Mouse (Mus musculus): ENCODE measurements at regions not wholly inside any gene's neighbourhood (a gene's known extent, or its start where the extent isn't known, plus 50 kb on each side); places are given as distances from the start of the nearest gene placed in this dataset.

GRCm38 (mm10) chr13:101606184-101606730 is 161.8 kb downstream of the Pik3r1 start:
- Histone ChIP-seq H3K27ac (ENCODE audit: low read length) (no peak overlapping the region), H3K4me3 (ENCODE audit: low read depth, low read length) (no peak overlapping the region), H3K4me2 (replicated peaks; ENCODE audit: low read depth, low read length) (no peak overlapping the region), H3K9me3 (ENCODE audit: low read length) (no peaks in the 10 kb centered on the region), H3K9ac (replicated peaks; ENCODE audit: low read depth) (no peak overlapping the region), H3K4me1 (ENCODE audit: insufficient read depth, low read depth, low read length) (no peaks in the 10 kb centered on the region), H3K36me3 (ENCODE audit: insufficient read depth, low read length) (no peaks in the 10 kb centered on the region), H3K27me3 (replicated peaks; ENCODE audit: insufficient read depth, low read length) (no peaks in the 10 kb centered on the region)
- WGBS: 65% methylated on average over 1 of the region's 1 CpGs
- TF ChIP-seq EP300 (IDR thresholded peaks at IDR 0.05): no peak
- no peak for TF ChIP-seq CTCF (IDR thresholded peaks at IDR 0.05)
- DNase-seq (ENCODE audit: low spot score) (no peak), ATAC-seq (no peak)

- Histone ChIP-seq H3K9ac (replicated peaks; ENCODE audit: low read depth) (no peak overlapping the region), H3K36me3 (ENCODE audit: insufficient read depth, low read length) (no peaks in the 10 kb centered on the region), H3K27me3 (replicated peaks; ENCODE audit: insufficient read depth, low read length) (no peaks in the 10 kb centered on the region), H3K27ac (ENCODE audit: low read length) (no peak overlapping the region), H3K4me3 (ENCODE audit: low read depth, low read length) (no peak overlapping the region), H3K4me2 (replicated peaks; ENCODE audit: low read depth, low read length) (no peak overlapping the region), H3K4me1 (ENCODE audit: insufficient read depth, low read depth, low read length) (no peaks in the 10 kb centered on the region), H3K9me3 (ENCODE audit: low read length) (no peaks in the 10 kb centered on the region)
- DNase-seq (ENCODE audit: low spot score) (no peak), ATAC-seq (no peak)
- no peak for TF ChIP-seq EP300 (IDR thresholded peaks at IDR 0.05)
- no peak for TF ChIP-seq CTCF (IDR thresholded peaks at IDR 0.05)
- 77% methylated on average over 4 of the region's 4 CpGs for WGBS
Observed at GRCm38 (mm10) chr13:101605685-101606084, 162.3 kb downstream of the Pik3r1 start.

GRCm38 (mm10) chr13:101605051-101605450 is 163.0 kb downstream of the Pik3r1 start:
- no peak overlapping the region for H3K9ac ChIP-seq (replicated peaks; ENCODE audit: low read depth)
- no peak for DNase-seq (ENCODE audit: low spot score)
- WGBS: 66% methylated on average over 4 of the region's 4 CpGs
- no peak overlapping the region for H3K4me2 ChIP-seq (replicated peaks; ENCODE audit: low read depth, low read length)
- H3K27ac ChIP-seq (ENCODE audit: low read length): no peak overlapping the region
- H3K4me1 ChIP-seq (ENCODE audit: insufficient read depth, low read depth, low read length): no peaks in the 10 kb centered on the region
- no peak for ATAC-seq
- no peaks in the 10 kb centered on the region for H3K27me3 ChIP-seq (replicated peaks; ENCODE audit: insufficient read depth, low read length)
- no peaks in the 10 kb centered on the region for H3K9me3 ChIP-seq (ENCODE audit: low read length)
- no peaks in the 10 kb centered on the region for H3K36me3 ChIP-seq (ENCODE audit: insufficient read depth, low read length)
- no peak overlapping the region for H3K4me3 ChIP-seq (ENCODE audit: low read depth, low read length)
- no peak for TF ChIP-seq EP300 (IDR thresholded peaks at IDR 0.05)
- TF ChIP-seq CTCF (IDR thresholded peaks at IDR 0.05): no peak

GRCm38 (mm10) chr13:101598126-101598485 is 169.9 kb downstream of the Pik3r1 start:
- TF ChIP-seq CTCF (IDR thresholded peaks at IDR 0.05) (no peak), EP300 (IDR thresholded peaks at IDR 0.05) (no peak)
- no peaks in the 10 kb centered on the region for H3K27me3 ChIP-seq (replicated peaks; ENCODE audit: insufficient read depth, low read length)
- no peaks in the 10 kb centered on the region for H3K9me3 ChIP-seq (ENCODE audit: low read length)
- no peak for ATAC-seq
- WGBS: 63% methylated on average over 7 of the region's 7 CpGs
- no peak overlapping the region for H3K27ac ChIP-seq (ENCODE audit: low read length)
- H3K4me1 ChIP-seq (ENCODE audit: insufficient read depth, low read depth, low read length): no peaks in the 10 kb centered on the region
- no peak overlapping the region for H3K4me3 ChIP-seq (ENCODE audit: low read depth, low read length)
- DNase-seq (ENCODE audit: low spot score): no peak
- H3K36me3 ChIP-seq (ENCODE audit: insufficient read depth, low read length): no peaks in the 10 kb centered on the region
- H3K4me2 ChIP-seq (replicated peaks; ENCODE audit: low read depth, low read length): no peak overlapping the region
- no peak overlapping the region for H3K9ac ChIP-seq (replicated peaks; ENCODE audit: low read depth)

- Histone ChIP-seq H3K9ac (replicated peaks; ENCODE audit: low read depth) (no peak overlapping the region), H3K36me3 (ENCODE audit: insufficient read depth, low read length) (no peaks in the 10 kb centered on the region), H3K27me3 (replicated peaks; ENCODE audit: insufficient read depth, low read length) (no peaks in the 10 kb centered on the region), H3K27ac (ENCODE audit: low read length) (no peak overlapping the region), H3K4me2 (replicated peaks; ENCODE audit: low read depth, low read length) (no peak overlapping the region), H3K9me3 (ENCODE audit: low read length) (no peaks in the 10 kb centered on the region), H3K4me3 (ENCODE audit: low read depth, low read length) (no peak overlapping the region), H3K4me1 (ENCODE audit: insufficient read depth, low read depth, low read length) (no peaks in the 10 kb centered on the region)
- 46% methylated on average over 14 of the region's 14 CpGs for WGBS
- DNase-seq (ENCODE audit: low spot score): no peak
- no peak for TF ChIP-seq CTCF (IDR thresholded peaks at IDR 0.05)
- TF ChIP-seq EP300 (IDR thresholded peaks at IDR 0.05): no peak
- no peak for ATAC-seq
Observed at GRCm38 (mm10) chr13:101597243-101598125, 170.5 kb downstream of the Pik3r1 start.

GRCm38 (mm10) chr13:101594511-101595175 is 173.4 kb downstream of the Pik3r1 start:
- H3K9ac ChIP-seq (replicated peaks; ENCODE audit: low read depth): no peak overlapping the region
- H3K4me1 ChIP-seq (ENCODE audit: insufficient read depth, low read depth, low read length): no peaks in the 10 kb centered on the region
- H3K9me3 ChIP-seq (ENCODE audit: low read length): no peaks in the 10 kb centered on the region
- no peak overlapping the region for H3K27ac ChIP-seq (ENCODE audit: low read length)
- no peak for DNase-seq (ENCODE audit: low spot score)
- H3K27me3 ChIP-seq (replicated peaks; ENCODE audit: insufficient read depth, low read length): no peaks in the 10 kb centered on the region
- no peak overlapping the region for H3K4me3 ChIP-seq (ENCODE audit: low read depth, low read length)
- WGBS: 83% methylated on average over 11 of the region's 11 CpGs
- H3K4me2 ChIP-seq (replicated peaks; ENCODE audit: low read depth, low read length): no peak overlapping the region
- no peaks in the 10 kb centered on the region for H3K36me3 ChIP-seq (ENCODE audit: insufficient read depth, low read length)
- no peak for ATAC-seq
- TF ChIP-seq CTCF (IDR thresholded peaks at IDR 0.05): no peak
- no peak for TF ChIP-seq EP300 (IDR thresholded peaks at IDR 0.05)
